Comparison of ENCODE assay signal across 24 mouse cellular contexts in the genomic region with DNA sequence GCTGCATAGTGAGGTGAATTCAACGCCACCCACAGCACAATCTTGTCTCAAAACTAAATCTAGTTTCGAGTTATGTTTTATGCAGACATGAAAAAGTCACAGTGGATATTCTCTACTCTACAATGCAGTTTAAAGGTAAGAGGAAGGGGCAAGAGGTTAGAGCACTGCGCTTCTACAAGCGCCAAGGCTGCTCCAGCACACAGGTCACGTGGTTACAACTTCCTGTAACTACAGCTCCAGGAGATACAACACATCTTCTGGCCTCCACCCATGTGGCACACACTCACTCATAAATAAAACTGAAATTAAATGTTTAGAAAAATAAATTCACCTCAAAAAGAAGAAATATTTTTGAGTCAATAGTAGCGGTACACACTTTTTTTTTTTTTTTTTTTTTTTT. TPM values are rescaled to one million over a fixed set of nuclear protein-coding genes. Genes with fewer than 3 reads are reported as not detected.
DNase-seq lines count a peak whose midpoint lies in the region; ATAC-seq and TF ChIP-seq lines count a peak whose summit lies in the region.
"Had no signal": no experiment of that assay in that cellular context is flagged by ENCODE, and none has a peak within 500 bp of the region (broad histone marks: within the 10 kb centered on the region; RNA-seq: fewer than 3 reads in every experiment).

No protein-coding gene starts in this region.

- peak; percentile 50 for ATAC-seq in activated CD4-positive, CD25-positive, alpha-beta regulatory T cell, adult 4 months
- no peak for ATAC-seq in heart, embryonic 11.5 days (replicated peaks; ENCODE audit: insufficient number of reproducible peaks, low FRiP score, low TSS enrichment)
- no peak for ATAC-seq in hindbrain, embryonic 12.5 days (ENCODE audit: low FRiP score)
- ATAC-seq: forebrain, embryonic 14.5 days; hindbrain, postnatal 0 days; midbrain, embryonic 16.5 days had no signal

- no peak for TF ChIP-seq POLR2A in thymus, adult 2 months (IDR thresholded peaks at IDR 0.05; ENCODE audit: control insufficient read depth, extremely low read depth, insufficient read depth, low read length, poor library complexity)

- TF ChIP-seq CTCF in thymus, adult 2 months (IDR thresholded peaks at IDR 0.05; ENCODE audit: borderline replicate concordance, control insufficient read depth, extremely low read depth, insufficient read depth, low read length, poor library complexity) = no peak

- no peaks in the 10 kb centered on the region for H3K27me3 ChIP-seq in thymus, adult 2 months (ENCODE audit: control insufficient read depth, insufficient read depth, low read length)
- no peaks in the 10 kb centered on the region for H3K27me3 ChIP-seq in splenic B cell, adult 2 months (ENCODE audit: control insufficient read depth, insufficient read depth, low read length, poor library complexity, severe bottlenecking)
- no peaks in the 10 kb centered on the region for H3K27me3 ChIP-seq in heart, embryonic 11.5 days (ENCODE audit: control insufficient read depth, insufficient read depth, low read length)
- peaks cover 7% of the 10 kb centered on the region; the same call in 1 of the 2 replicates for H3K27me3 ChIP-seq in hindbrain, embryonic 12.5 days
- H3K27me3 ChIP-seq: limb, embryonic 15.5 days had no signal

- H3K4me1 ChIP-seq in thymus, adult 2 months (replicated peaks; ENCODE audit: control insufficient read depth, insufficient read depth, low read length) = peaks cover 4% of the 10 kb centered on the region
- peaks cover 7% of the 10 kb centered on the region for H3K4me1 ChIP-seq in heart, embryonic 11.5 days (ENCODE audit: control insufficient read depth, insufficient read depth, low read length)
- 0 out of 2 replicates have a peak, but pooled peaks cover 4% of the 10 kb centered on the region for H3K4me1 ChIP-seq in hindbrain, embryonic 12.5 days

- H3K4me2 ChIP-seq in heart, embryonic 11.5 days = no peak overlapping the region
- H3K4me2 ChIP-seq in hindbrain, embryonic 12.5 days (replicated peaks) = no peak overlapping the region
- H3K4me2 ChIP-seq: limb, embryonic 15.5 days; liver, embryonic 15.5 days had no signal

- H3K36me3 ChIP-seq in thymus, adult 2 months (ENCODE audit: control insufficient read depth, insufficient read depth, low read length) = no peaks in the 10 kb centered on the region
- no peaks in the 10 kb centered on the region for H3K36me3 ChIP-seq in splenic B cell, adult 2 months (ENCODE audit: control insufficient read depth, insufficient read depth, low read length, poor library complexity, severe bottlenecking)
- H3K36me3 ChIP-seq in heart, embryonic 11.5 days (ENCODE audit: control insufficient read depth, insufficient read depth, low read length) = no peaks in the 10 kb centered on the region
- H3K36me3 ChIP-seq in hindbrain, embryonic 12.5 days = no peaks in the 10 kb centered on the region
- H3K36me3 ChIP-seq: heart, embryonic 10.5 days; hindbrain, embryonic 10.5 days; limb, embryonic 15.5 days; liver, embryonic 15.5 days; midbrain, embryonic 10.5 days had no signal

- H3K9ac ChIP-seq in heart, embryonic 11.5 days (ENCODE audit: low read depth, low read length) = no peak overlapping the region
- no peak overlapping the region for H3K9ac ChIP-seq in hindbrain, embryonic 12.5 days
- H3K9ac ChIP-seq: limb, embryonic 15.5 days; liver, embryonic 15.5 days had no signal

- no peak overlapping the region for H3K27ac ChIP-seq in thymus, adult 2 months (ENCODE audit: control insufficient read depth, insufficient read depth, low read length)
- H3K27ac ChIP-seq in heart, embryonic 11.5 days (ENCODE audit: low read depth, low read length) = no peak overlapping the region
- H3K27ac ChIP-seq in hindbrain, embryonic 12.5 days = no peak overlapping the region
- H3K27ac ChIP-seq: heart, embryonic 10.5 days; hindbrain, embryonic 10.5 days; hindbrain, postnatal 0 days; kidney, postnatal 0 days; limb, embryonic 15.5 days; liver, embryonic 15.5 days; macrophage; midbrain, embryonic 10.5 days had no signal

- peak; percentile 35 for DNase-seq in thymus, adult 2 months
- no peak for DNase-seq in thymus, adult 18-20 months
- peak; percentile 55 for DNase-seq in splenic B cell, adult 2 months (ENCODE audit: low read depth, low spot score)
- no peak for DNase-seq in kidney, postnatal 25 days
- DNase-seq in adrenal gland, postnatal 4 days (ENCODE audit: low spot score in 2 of 2) = no peak
- DNase-seq: adrenal gland, adult 2 months; cerebellum, adult 2 months; cerebellum, postnatal 25 days; gastrocnemius, postnatal 10 days; kidney, adult 2 months; left cerebral cortex, postnatal 4 days had no signal

- no peak overlapping the region for H3K4me3 ChIP-seq in thymus, adult 2 months (ENCODE audit: control insufficient read depth, insufficient read depth, low read length)
- H3K4me3 ChIP-seq in heart, embryonic 11.5 days (ENCODE audit: low read depth, low read length) = no peak overlapping the region
- H3K4me3 ChIP-seq in hindbrain, embryonic 12.5 days = no peak overlapping the region
- H3K4me3 ChIP-seq: heart, embryonic 10.5 days; hindbrain, embryonic 10.5 days; limb, embryonic 15.5 days; liver, embryonic 15.5 days; midbrain, embryonic 10.5 days had no signal

- no peaks in the 10 kb centered on the region for H3K9me3 ChIP-seq in heart, embryonic 11.5 days (replicated peaks; ENCODE audit: control insufficient read depth, low read length)
- no peaks in the 10 kb centered on the region for H3K9me3 ChIP-seq in hindbrain, embryonic 12.5 days (replicated peaks)
- H3K9me3 ChIP-seq: heart, embryonic 10.5 days; hindbrain, embryonic 10.5 days; limb, embryonic 15.5 days; liver, embryonic 15.5 days; midbrain, embryonic 10.5 days had no signal

- 45% methylated on average over 6 of the region's 6 CpGs for WGBS in thymus, adult 2 months
- WGBS in heart, embryonic 11.5 days (ENCODE audit: insufficient replicate concordance) = 81% methylated on average over 6 of the region's 6 CpGs
- WGBS in hindbrain, embryonic 12.5 days = 85% methylated on average over 6 of the region's 6 CpGs

RNA-seq across cellular contexts. Expression of a gene that starts 4.8 kb away (rescaled TPM):
- 10.5 and 10.7 TPM in 2 replicates for polyA plus RNA-seq in thymus, adult 2 months (2012; rRNA removed)
- 10 to 100 TPM; 13.1 to 13.9 TPM for polyA plus RNA-seq in activated CD4-positive, CD25-positive, alpha-beta regulatory T cell, adult 4 months (2017; shearing (Covaris generic))
- 10.9 and 16.8 TPM in 2 replicates for polyA plus RNA-seq in heart, embryonic 11.5 days (2014; fragmentation: Nextera tagmentation; extraction: Ambion mirVana)
- 54.9 and 68.0 TPM in 2 replicates for polyA plus RNA-seq in hindbrain, embryonic 12.5 days (2016; fragmentation: Nextera tagmentation; extraction: Ambion mirVana)
- 100 to 1,000 TPM; 136 to 140 TPM for total RNA-seq in adrenal gland, postnatal 4 days (2021)

RNA-seq across cellular contexts. Expression of a gene that starts 53.5 kb away (rescaled TPM):
- 140 and 151 TPM in 2 replicates for polyA plus RNA-seq in thymus, adult 2 months (2012; rRNA removed)
- 10 to 100 TPM; 12.2 to 13.5 TPM for polyA plus RNA-seq in activated CD4-positive, CD25-positive, alpha-beta regulatory T cell, adult 4 months (2017; shearing (Covaris generic))
- polyA plus RNA-seq in heart, embryonic 11.5 days (2014; fragmentation: Nextera tagmentation; extraction: Ambion mirVana) = 16.6 and 19.3 TPM in 2 replicates
- polyA plus RNA-seq in hindbrain, embryonic 12.5 days (2016; fragmentation: Nextera tagmentation; extraction: Ambion mirVana) = 19.3 and 19.8 TPM in 2 replicates
- 10 to 100 TPM; 34.9 to 40.3 TPM for total RNA-seq in adrenal gland, postnatal 4 days (2021)

RNA-seq across cellular contexts. Expression of a gene that starts 54.1 kb away (rescaled TPM):
- polyA plus RNA-seq in thymus, adult 2 months (2012; rRNA removed) = 26.4 and 28.8 TPM in 2 replicates
- polyA plus RNA-seq in activated CD4-positive, CD25-positive, alpha-beta regulatory T cell, adult 4 months (2017; shearing (Covaris generic)) = 10 to 100 TPM; 68.1 to 79.9 TPM
- 52.2 and 58.3 TPM in 2 replicates for polyA plus RNA-seq in heart, embryonic 11.5 days (2014; fragmentation: Nextera tagmentation; extraction: Ambion mirVana)
- polyA plus RNA-seq in hindbrain, embryonic 12.5 days (2016; fragmentation: Nextera tagmentation; extraction: Ambion mirVana) = 62.6 and 73.8 TPM in 2 replicates
- 10 to 100 TPM; 36.3 to 40.2 TPM for total RNA-seq in adrenal gland, postnatal 4 days (2021)

Comparison
In these comparisons a context has a peak if more than half of its experiments do, and no peak if none do; other contexts are left out.
1. DNase-seq: peak in thymus, adult 2 months (single experiment) and splenic B cell, adult 2 months (single experiment); none in thymus, adult 18-20 months (0 of 2), kidney, postnatal 25 days (0 of 2) and adrenal gland, postnatal 4 days (0 of 2).